Mouse (Mus musculus) spleen, adult 2 months (tissue): ENCODE results near the gene Sdhb.

Source experiments
- CTCF ChIP-seq: fragments of 200-500 bp; IDR thresholded peaks from 2 replicates; pipeline ENCODE4 v1.5.1; 2011; ENCODE audit warnings: mild to moderate bottlenecking, inconsistent platforms; ENCODE audit not compliant: insufficient read depth, insufficient read length, insufficient replicate concordance; ENCODE audit errors: extremely low read depth
- POLR2A ChIP-seq: fragments of 200-500 bp; IDR thresholded peaks from 2 replicates; pipeline ENCODE4 v1.6.1; 2011; ENCODE audit warnings: low read depth, low read length, inconsistent platforms

- no peak for TF ChIP-seq CTCF
- TF ChIP-seq POLR2A = no peak
Observed at GRCm38 (mm10) chr4:140988706-140989290, 27.8 kb downstream of the Sdhb start.
